Mouse (Mus musculus): ENCODE data around the gene Snd1.

DNA sequence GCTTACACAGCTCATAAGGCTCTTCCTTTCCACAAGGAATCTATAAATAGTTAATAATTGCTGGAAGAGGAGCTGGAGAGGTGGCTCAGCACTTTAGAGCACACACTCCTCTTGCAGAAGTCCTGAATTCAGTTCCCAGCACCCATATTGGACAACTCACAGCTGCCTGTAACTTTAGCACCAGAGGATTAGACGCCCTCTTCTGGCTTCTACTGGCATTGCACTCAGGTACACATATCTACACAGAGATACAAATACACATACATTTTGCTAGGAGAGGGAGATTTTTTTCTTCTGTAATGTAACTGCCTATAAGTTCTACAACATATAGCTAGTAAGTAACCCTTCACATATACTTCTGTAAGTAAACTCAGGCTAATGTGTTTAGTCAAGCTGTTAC is 440.0 kb downstream of the Snd1 start:
- TF ChIP-seq CTCF (conservative IDR thresholded peaks at IDR 0.05; ENCODE audit: low read length) = peak; percentile 92
- TF ChIP-seq NANOG (IDR thresholded peaks at IDR 0.05; ENCODE audit: borderline replicate concordance, low read length) = no peak
- TF ChIP-seq POU5F1 (IDR thresholded peaks at IDR 0.05; ENCODE audit: borderline replicate concordance, low read length) = no peak

Measured in E14TG2a.4 (cell line).